ENCODE assay signal across 21 mouse cellular contexts in genomic region chr13:36204320-36204719, GRCm38 (mm10).
"Had no signal": no experiment of that assay in that cellular context is flagged by ENCODE, and none has a peak within 500 bp of the region (broad histone marks: within the 10 kb centered on the region; RNA-seq: fewer than 3 reads in every experiment).

No protein-coding gene starts in this region.

- DNase-seq: kidney, adult 2 months; kidney, postnatal 25 days; layer of hippocampus, adult 9-11 months; lung, embryonic 14.5 days; right cerebral cortex, adult 18-20 months; right cerebral cortex, postnatal 14 days; right cerebral cortex, postnatal 4 days; thymus, adult 2 months; thymus, postnatal 14 days; thymus, postnatal 4 days had no signal

- H3K9ac ChIP-seq: limb, embryonic 13.5 days; lung, embryonic 14.5 days; midbrain, embryonic 12.5 days; midbrain, embryonic 15.5 days; neural tube, embryonic 12.5 days; neural tube, embryonic 15.5 days had no signal

- H3K9me3 ChIP-seq: limb, embryonic 10.5 days; limb, embryonic 13.5 days; midbrain, embryonic 12.5 days; midbrain, embryonic 15.5 days; neural tube, embryonic 12.5 days; neural tube, embryonic 15.5 days had no signal

- H3K36me3 ChIP-seq: limb, embryonic 10.5 days; limb, embryonic 13.5 days; midbrain, embryonic 12.5 days; midbrain, embryonic 15.5 days; neural tube, embryonic 12.5 days; neural tube, embryonic 15.5 days had no signal

- H3K27ac ChIP-seq: kidney, postnatal 0 days; layer of hippocampus, adult 2 months; limb, embryonic 10.5 days; limb, embryonic 13.5 days; macrophage; midbrain, embryonic 12.5 days; midbrain, embryonic 15.5 days; neural tube, embryonic 12.5 days; neural tube, embryonic 15.5 days; stomach, postnatal 0 days had no signal

- ATAC-seq: lung, postnatal 0 days had no signal

- H3K27me3 ChIP-seq: limb, embryonic 13.5 days; midbrain, embryonic 15.5 days; neural tube, embryonic 12.5 days; neural tube, embryonic 15.5 days had no signal

- H3K4me1 ChIP-seq: limb, embryonic 10.5 days; limb, embryonic 13.5 days; midbrain, embryonic 15.5 days; neural tube, embryonic 12.5 days had no signal

- H3K4me3 ChIP-seq: layer of hippocampus, adult 2 months; limb, embryonic 10.5 days; limb, embryonic 13.5 days; midbrain, embryonic 12.5 days; midbrain, embryonic 15.5 days; neural tube, embryonic 12.5 days; neural tube, embryonic 15.5 days had no signal

- H3K4me2 ChIP-seq: limb, embryonic 13.5 days; lung, embryonic 14.5 days; midbrain, embryonic 12.5 days; midbrain, embryonic 15.5 days; neural tube, embryonic 12.5 days; neural tube, embryonic 15.5 days had no signal
